Mouse (Mus musculus): ENCODE results near the gene Gm44965.

Gm44965 gene

DNA sequence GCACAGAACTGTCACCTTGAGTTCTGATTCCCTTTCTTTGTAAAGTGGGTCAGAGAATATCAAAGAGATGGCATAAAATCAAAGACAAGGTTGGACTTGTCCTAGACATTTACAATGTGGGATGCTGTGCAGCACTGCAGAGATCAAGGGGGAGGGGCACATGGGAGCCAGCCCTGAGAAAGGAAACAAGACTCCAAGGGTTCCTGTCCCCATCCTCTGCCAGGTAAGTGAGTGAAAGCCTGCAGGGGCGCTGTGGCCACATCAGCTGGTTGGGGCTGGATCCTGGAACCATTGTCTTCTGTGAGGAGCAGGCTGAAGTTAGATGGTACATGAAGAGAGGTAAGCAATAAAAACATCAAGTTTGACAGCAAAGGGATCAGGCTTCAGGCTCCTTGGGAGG, 29.7 kb downstream of the Gm44965 start:
- no peak for DNase-seq (ENCODE audit: low spot score in 2 of 2)

DNA sequence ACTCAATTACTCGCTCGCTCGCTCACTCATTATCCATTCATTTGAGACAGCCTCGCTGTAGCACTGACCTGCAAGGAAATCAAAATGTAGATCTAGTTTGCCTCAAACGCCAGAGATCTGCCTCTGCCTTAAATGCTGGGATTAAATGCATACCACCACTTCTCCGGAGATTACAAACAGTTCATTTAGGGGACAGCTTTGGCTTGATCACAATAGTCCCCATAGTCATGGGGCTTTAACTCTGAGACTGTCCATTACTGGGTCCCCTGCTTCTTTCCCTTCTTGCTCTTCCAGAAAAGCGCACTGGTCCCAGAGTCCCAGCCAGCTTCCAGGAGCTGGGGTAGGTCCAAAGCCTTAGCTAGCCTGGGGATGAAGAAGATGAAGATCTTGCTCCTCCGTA, 32.7 kb downstream of the Gm44965 start, which contains the start of gene AI854703:
Gene AI854703, plus strand, starts transcription at position 301 of the 400 bp plus-strand sequence.
- DNase-seq (ENCODE audit: low spot score in 2 of 2), result no peak

DNA sequence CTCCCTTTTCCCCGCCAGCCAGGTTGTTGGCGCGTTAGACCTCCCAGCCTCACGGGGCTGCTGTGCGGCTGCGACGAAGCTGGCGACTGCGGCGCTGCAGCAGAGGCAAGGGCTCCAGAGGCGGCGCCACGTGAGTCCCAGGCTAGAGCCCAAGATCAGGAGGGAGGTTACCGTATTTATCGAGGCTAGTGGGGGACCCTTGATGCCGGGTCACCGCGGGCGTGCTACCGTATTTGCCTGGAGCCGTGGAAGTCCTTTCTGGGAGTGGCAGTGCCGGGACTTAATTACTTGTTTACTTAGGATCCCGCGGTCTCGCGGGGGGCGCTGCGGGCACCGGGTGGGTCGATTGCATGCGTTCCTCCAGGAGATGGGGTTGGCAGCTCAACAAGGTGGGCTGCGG, 33.2 kb downstream of the Gm44965 start:
- peak; percentile 79 for DNase-seq (ENCODE audit: low spot score in 2 of 2)

DNA sequence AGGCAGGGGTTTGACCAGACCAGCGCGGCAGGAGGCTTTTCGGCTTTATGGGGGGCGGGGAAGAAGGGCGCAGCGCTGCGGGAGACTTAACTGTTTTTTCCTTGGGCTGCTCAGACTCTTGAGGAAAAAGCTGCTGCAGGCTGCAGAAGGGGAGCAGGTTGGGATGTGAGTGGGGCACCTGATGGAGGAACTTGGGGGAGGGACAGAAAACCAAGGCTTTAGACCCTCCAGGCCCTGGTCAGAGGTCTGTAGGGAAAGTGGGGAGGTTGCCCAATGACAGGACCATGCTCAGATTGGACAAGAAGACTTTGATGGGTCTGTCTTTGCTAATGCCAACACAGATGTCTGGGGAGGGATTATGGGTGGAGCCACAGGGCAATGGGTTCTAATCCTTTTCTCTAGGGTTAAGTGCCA, 33.8 kb downstream of the Gm44965 start:
- DNase-seq (ENCODE audit: low spot score in 2 of 2), result peak in 1 of 2 experiments; percentile 47

DNA sequence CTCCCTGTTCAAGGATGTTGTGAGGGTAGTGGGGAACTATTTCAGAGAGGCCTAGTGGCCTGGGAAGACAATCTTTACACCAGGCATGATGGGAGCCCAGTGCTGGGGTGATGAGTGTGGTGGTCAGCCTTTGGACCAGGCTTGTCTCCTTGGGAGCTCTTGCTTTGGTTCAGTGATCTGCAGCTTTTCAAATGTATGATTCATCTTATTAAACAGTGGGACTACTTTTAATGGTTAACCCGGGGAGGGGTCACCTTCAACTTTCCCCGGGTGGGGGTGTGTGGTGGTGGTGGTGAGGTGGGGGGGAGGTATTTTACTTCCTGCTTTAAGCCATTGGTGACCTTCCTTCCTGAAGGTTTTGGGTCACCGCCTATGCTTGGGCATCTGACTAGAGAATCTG, 34.6 kb downstream of the Gm44965 start:
- DNase-seq (ENCODE audit: low spot score in 2 of 2), result no peak

DNA sequence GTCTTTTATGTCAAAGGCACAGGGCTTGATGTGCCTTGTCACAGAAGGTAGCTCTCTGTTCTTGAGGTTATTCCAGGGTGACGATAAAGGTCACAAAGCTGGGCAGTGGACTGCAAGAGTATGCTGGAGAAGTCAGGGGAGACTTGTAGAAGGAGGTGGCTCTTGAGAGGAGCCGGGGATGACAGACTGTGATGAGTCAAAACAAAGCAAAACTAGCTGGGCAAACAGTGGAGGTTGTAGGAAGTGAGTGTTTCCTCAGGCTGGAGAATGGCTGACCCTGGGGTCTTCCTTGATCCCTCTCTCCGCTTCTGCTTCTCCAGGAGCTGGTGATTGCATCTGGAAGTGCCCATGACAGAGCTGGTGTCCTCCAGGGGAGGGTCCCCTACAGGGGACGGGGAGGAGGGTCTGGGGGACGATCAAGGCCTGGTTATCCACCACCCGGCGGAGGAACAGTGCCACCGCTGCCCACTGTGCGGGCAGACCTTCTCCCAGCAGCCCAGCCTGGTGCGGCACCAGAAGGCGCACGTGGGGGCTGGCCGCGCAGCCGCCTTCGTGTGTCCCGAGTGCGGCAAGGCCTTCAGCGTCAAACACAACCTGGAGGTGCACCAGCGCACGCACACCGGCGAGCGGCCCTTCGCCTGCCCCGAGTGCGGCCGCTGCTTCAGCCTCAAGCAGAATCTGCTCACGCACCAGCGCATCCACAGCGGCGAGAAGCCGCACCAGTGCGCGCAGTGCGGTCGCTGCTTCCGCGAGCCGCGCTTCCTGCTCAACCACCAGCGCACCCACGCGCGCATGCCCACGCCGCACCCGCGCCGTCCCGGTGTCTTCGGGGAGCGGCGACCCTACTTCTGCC, 35.3 kb downstream of the Gm44965 start:
- DNase-seq (ENCODE audit: low spot score in 2 of 2), result peak; percentile 73 to 77

DNA sequence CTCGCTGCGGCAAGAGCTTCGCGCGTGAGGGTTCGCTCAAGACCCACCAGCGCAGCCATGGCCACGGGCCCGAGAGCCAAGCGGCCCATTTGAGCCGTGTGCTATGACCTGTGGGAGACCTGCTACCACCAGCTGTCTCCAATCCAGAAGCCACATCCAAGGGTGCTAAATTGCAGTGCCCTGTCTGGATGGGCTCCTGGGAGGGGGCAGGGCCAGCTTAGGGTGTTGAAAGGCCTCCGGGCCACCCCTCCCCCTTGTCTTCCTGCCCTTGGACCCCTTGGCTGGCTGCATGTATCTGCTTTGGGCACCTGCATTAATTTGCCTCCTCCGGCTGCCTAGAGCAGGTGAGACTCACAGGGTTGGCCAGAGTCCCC, 35.9 kb downstream of the Gm44965 start:
- peak in 1 of 2 experiments; percentile 45 for DNase-seq (ENCODE audit: low spot score in 2 of 2)

DNA sequence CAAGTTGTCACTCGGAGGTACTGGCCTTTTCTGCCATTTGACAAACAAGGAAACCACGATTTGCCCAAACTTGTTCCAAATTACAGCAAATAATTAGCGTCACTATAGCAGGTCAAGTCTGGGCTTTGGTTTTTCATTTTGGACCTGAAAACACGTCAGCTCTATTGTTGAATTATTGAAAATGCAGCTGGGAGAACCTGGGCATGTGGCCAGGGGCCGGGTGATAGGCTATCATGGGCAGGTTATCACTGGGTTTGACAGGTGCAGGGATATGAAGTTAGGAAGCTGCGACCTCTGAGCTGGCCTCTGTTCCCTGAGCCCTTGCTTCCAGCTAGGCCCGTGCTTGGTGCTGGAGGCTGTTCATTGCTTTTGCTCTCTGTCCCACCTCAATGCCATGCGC, 37.1 kb downstream of the Gm44965 start:
- DNase-seq (ENCODE audit: low spot score in 2 of 2), result no peak

DNA sequence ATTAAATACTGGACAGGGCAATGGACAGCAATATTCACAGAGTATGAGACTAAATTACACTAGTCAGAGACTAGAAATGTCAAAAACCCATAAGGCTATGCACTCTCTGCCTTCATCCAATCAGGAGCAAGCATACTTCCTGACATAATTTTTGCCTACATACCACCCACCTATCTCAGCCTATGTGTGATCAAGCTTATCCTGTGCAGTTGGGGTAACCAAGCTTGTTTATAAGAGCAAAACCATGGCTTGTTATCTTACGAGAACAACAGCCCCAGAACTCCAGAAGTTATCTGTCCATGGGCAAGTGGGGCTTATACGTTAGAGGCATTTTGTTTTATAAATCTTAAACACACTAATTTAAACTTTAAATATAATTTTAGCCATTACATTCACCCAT, 41.4 kb downstream of the Gm44965 start:
- no peak for DNase-seq (ENCODE audit: low spot score in 2 of 2)

DNA sequence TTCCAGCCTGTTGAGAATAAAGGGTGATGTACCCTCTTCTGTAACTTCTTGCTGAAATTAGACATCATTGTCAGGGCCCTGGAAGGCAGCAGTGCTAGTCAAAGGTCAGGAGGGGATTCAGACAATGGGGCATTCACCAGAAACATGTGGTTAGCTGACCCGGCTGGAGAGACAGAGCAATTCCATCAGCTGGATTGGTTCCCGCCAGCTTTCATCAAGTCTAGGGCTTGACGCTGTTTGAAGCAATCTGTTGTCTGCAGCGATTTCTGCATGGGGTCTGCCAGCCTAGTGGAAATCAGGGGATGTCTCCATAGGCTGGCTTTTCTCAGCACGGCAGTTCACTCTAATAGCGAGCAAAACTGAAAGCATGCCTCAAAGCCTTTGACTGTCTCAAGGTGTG, 42.8 kb downstream of the Gm44965 start:
- no peak for DNase-seq (ENCODE audit: low spot score in 2 of 2)

DNA sequence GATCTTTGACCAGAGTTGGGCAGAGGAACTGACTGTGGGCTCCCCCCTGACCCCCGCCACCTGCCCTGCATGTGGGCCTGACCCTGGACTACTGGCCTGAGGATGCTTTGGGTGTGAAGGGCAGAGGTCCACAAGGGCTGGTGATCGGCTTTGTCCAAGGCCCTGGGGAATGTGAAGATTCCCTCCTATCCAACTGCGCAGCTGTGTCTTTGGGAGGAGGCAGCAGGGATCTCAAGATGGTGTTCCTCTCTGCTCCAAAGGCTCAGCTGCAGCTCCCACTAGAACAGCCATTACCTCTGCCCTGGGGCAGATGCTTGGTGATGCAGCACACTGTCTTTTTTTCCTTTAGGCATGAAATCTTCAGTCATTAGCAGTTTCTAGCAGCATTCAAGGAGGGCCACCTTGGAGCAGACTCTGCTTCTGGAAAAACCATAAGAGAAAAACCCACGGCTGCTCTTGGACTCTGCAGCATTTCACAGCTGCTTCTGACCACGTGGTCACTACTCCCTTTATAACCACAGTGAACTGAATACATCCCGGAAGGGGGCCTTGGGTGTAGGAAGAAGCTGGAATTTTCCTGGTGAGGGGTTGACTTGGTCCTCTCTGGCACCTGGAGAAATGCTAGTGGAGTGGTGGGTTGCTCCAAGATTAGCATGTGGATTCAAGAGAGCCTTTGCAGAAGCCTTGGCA, 44.2 kb downstream of the Gm44965 start:
- no peak for DNase-seq (ENCODE audit: low spot score in 2 of 2)

DNA sequence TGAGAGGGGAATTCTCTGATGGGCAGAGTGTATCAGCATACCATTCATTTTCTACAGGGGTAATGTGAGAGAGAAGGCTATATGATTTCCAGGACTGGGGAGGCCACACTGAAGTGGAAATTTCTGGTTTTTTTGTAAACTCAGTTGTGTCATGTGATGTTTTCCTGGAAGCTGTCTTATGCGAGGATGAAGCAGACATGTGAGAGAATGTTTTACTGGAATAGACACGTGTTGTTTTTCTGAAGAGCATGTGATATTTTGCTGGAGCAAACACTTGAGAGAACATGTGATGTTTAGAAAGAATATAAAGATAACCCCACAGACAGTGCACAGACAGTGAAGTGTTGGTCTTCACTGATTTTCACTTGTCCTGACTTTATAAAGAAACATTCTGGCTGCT, 44.8 kb downstream of the Gm44965 start:
- DNase-seq (ENCODE audit: low spot score in 2 of 2), result no peak

DNA sequence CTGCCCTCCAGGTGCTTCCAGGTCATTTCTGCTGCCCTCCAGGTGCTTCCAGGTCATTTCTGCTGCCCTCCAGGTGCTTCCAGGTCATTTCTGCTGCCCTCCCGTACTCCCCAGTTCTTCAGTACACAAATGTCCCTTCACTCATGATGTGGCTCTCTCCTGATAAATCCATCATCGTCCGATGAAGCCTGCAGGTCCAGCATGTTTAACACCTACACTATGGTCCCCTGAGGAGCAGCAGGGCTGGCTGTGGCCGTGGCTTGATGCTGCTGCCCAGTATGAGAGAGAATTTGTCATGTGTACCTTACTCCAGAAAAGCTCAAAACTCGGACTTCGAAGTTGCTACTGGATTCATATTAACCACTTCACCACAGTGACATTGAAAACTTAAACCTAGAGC, 47.6 kb downstream of the Gm44965 start:
- no peak for DNase-seq (ENCODE audit: low spot score in 2 of 2)

DNA sequence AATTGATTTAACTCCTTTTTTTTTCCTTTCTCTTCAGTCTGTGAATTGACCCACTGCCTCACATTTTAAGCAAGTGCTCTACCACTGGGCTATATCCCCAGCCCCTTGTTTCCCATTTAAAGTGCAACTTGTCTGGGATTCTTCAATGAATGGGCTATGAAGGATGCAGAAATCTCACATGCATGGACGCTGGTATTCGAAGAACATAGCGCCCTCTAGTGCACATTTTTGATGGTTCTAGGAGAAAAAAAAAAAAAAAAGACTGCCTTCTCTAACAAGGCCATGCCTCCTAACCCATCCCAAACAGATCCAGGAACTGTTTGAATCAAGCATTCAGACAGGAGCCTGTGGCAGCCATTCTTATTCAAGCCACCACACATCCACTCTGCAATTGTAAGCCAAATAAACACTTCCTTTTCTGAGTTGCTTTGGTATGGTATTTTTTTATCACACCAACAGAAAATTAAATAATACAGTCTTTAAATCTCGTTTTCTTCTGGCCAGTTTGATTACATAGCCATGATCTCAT, 49.1 kb downstream of the Gm44965 start:
- DNase-seq (ENCODE audit: low spot score in 2 of 2), result no peak

DNA sequence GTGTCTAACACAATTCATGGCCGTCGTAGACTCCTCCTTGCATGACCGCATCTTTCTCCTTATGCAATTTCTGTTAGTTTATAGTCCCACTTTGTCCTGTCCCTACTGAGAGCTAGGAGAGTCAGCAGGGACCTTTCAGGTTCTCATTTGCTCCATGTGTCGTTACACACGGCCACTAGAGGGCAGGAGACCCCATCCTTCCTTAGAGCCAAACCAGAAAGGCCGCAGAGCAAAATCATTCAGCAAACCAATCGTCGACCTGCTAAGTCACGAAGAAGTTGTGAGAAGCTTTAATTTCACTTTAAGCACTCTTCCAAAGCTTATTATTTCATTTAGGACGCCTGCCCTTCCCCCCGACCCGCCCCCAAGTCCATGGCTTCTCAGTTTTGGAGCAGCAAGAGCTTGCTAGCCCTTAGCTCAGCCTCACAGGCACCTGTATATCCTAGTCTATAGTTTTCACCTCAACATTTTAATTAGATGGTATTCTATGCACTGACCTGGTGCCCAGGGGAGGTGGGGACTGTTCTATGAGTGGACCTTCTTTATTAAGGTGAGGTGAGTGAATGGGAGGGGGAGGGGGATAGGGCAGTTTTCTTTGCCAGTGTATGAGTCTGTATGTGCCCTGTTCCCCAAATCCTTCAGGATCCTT, 52.0 kb downstream of the Gm44965 start:
- peak; percentile 71 to 85 for DNase-seq (ENCODE audit: low spot score in 2 of 2)

DNA sequence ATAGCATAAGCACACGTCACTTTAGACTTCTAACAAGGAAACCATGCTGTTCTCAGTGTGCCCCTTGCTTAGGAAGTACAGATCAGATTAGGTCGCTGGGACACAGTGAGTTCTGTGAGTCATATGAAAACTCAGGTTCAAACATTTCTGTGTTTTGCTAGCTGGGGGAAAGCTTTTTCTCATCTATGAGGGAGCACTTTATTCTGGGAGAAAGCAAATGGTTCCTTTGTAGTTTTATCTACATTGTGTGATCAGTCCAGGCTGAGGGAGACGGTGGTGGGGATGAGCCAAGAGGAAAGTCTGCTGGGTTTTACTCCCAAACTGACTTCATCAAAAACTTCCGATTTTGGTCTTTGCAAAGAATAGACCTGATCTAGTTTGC, 52.6 kb downstream of the Gm44965 start:
- DNase-seq (ENCODE audit: low spot score in 2 of 2), result no peak

DNA sequence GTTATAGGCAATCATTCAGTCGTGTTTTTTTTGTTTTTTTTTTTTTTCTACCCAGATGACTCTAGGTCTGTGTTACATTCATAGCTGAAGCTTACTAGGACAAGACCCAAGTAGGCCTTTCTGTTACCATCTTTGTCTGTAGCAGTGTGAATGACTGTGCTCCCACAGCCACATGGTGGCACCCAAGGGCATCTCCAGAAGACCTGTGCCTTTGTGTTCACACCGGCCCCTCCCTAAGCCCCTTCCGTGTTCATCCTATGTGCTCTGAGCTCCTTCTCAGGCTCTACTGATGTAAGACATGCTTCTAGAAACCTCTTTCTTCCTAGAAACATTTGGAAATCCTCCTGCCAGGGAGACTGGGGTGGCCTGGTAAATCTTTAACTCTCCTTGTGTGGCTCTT, 53.3 kb downstream of the Gm44965 start, which contains the start of gene Gimap8:
Gene Gimap8, plus strand, starts transcription at position 240 of the 400 bp plus-strand sequence.
- peak in 1 of 2 experiments; percentile 52 for DNase-seq (ENCODE audit: low spot score in 2 of 2)

DNA sequence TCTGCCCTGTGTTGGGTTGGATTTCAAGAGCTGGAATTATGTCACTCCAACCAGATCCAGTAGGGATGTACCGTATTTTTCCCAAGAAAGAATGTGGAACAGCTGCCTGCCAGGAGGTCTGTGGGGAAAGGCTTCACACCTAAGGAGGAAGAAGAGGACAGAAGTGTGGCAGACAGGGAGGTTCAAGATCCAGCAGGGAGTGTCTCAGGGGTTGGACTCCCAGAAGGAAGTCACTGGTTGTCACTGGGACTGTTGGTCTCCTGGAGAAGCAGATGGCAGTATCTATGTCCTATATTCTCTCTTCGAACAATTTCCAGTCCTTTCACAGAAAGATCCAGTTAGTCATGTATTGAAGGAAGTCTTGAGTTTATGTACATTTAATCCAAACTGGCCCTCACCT, 53.9 kb downstream of the Gm44965 start:
- no peak for DNase-seq (ENCODE audit: low spot score in 2 of 2)

DNA sequence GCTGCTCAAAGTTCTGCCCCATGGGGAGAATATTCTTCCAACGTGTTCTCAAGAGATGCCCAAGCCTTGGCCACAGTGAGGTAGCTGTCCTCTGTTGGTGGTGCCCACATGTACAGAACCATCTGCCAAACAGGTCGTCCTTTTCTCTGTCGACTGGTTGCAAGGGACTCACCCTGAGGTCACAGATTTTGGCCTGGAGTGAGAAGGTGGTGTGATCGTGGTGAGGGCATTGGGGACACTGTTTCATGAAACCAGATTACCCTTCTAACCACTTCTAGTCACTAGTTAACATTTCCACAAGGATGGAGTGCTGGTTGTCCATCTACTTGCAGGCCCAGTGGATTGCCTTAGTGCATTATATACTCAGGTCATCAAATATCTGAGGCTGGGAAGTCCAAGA, 55.0 kb downstream of the Gm44965 start:
- DNase-seq (ENCODE audit: low spot score in 2 of 2), result no peak

DNA sequence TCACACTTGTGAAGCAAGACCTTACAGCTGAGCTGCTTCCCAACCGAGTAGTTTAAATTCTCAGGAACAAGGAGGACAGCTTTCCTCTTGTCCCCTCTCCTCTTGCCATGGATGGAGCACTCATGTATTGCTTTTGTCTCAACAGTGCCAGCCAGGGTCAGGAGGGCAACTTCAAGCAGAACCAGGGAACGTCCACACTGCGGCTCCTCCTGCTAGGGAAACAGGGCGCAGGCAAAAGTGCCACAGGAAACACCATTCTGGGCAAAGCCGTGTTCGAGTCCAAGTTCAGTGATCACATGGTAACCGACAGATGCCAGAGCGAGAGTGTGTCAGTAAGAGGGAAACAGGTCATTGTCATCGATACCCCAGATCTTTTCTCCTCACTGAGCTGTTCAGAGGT, 56.3 kb downstream of the Gm44965 start:
- no peak for DNase-seq (ENCODE audit: low spot score in 2 of 2)

DNA sequence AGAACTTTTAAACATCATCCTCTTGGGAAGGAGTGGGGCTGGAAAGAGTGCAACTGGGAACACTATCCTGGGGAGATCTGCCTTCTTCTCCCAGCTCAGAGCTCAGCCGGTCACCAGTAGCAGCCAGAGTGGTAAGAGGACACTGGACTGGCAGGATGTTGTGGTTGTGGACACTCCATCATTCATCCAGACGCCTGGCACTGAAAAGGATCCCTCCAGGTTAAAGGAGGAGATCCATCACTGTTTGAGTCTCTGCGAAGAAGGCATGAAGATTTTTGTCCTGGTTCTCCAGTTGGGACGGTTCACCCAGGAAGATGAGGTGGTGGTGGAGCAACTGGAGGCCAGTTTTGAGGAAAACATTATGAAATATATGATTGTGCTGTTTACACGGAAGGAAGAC, 65.0 kb downstream of the Gm44965 start:
- DNase-seq (ENCODE audit: low spot score in 2 of 2), result no peak

DNA sequence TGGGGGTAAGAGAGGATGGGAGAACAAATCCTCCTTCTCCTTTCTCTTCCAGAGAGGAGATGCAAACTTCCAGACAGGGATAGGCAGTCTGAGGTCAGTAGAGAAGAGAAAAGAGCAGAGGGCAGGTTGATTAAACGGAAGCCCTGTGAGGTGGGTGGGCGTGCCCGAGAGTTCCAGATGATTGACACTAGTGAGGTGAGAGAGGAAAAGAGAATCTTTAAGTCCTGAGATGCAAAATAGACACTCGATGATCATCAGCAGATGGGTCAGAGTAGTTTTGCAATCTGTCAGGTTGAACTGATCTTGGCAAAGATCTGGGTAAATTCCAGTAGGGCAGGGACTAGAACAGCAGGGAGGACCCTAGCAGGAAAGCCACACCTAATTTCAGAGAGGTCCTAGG, 71.0 kb downstream of the Gm44965 start:
- no peak for DNase-seq (ENCODE audit: low spot score in 2 of 2)

Measured in right cerebral cortex, postnatal 10 days (tissue).